Mouse (Mus musculus) kidney, postnatal 0 days (tissue): ENCODE measurements around the gene Rnf152. TPM values are rescaled to one million over a fixed set of nuclear protein-coding genes. Genes with fewer than 3 reads are reported as not detected.

Experiments used
- ATAC-seq: fragments of 200-750 bp; cut with Nextera tagmentation; replicated peaks from 2 replicates; pipeline ENCODE4 v1.8.0; 2017; ENCODE audit warnings: low read depth, moderate number of reproducible peaks, moderate TSS enrichment, moderate library complexity; ENCODE audit not compliant: low FRiP score
- DNase-seq: peaks from one replicate; pipeline ENCODE4 v3.0.0-alpha.2; 2016; ENCODE audit warnings: low spot score
- H3K27ac ChIP-seq: fragments of 300-500 bp; sonication (generic); 2 replicates; pipeline ENCODE4 v1.5.1; 2014; ENCODE audit warnings: mild to moderate bottlenecking
- H3K27me3 ChIP-seq: fragments of 300-500 bp; sonication (generic); 2 replicates; pipeline ENCODE4 v1.6.1; 2014; ENCODE audit warnings: low read length, mixed read lengths; ENCODE audit not compliant: insufficient read depth
- H3K36me3 ChIP-seq: fragments of 300-500 bp; sonication (generic); 2 replicates; pipeline ENCODE4 v1.6.1; 2014; ENCODE audit warnings: low read length, mixed read lengths; ENCODE audit not compliant: insufficient read depth
- H3K4me1 ChIP-seq: fragments of 300-500 bp; sonication (generic); replicated peaks from 2 replicates; pipeline ENCODE4 v1.6.1; 2014; ENCODE audit warnings: antibody characterized with exemption, low read length, mixed read lengths; ENCODE audit not compliant: insufficient read depth
- H3K4me2 ChIP-seq: fragments of 300-500 bp; sonication (generic); 2 replicates; pipeline ENCODE4 v1.6.1; 2014; ENCODE audit warnings: mild to moderate bottlenecking, low read length, moderate library complexity, mixed read lengths
- H3K4me3 ChIP-seq: fragments of 300-500 bp; sonication (generic); replicated peaks from 2 replicates; pipeline ENCODE4 v1.5.1; 2014; ENCODE audit warnings: low read depth, low read length
- H3K9ac ChIP-seq: fragments of 300-500 bp; sonication (generic); 2 replicates; pipeline ENCODE4 v1.6.1; 2014; ENCODE audit warnings: low read depth, low read length
- H3K9me3 ChIP-seq: fragments of 300-500 bp; sonication (generic); replicated peaks from 2 replicates; pipeline ENCODE4 v1.6.1; 2016; ENCODE audit warnings: low read length, inconsistent platforms, mixed read lengths
- CTCF ChIP-seq: IDR thresholded peaks from 2 replicates; pipeline ENCODE4 v1.5.1; 2016; ENCODE audit warnings: antibody characterized with exemption, low read depth, mild to moderate bottlenecking, moderate library complexity
- WGBS: fragments of 180-500 bp; shearing (Covaris S2); extraction: QIAGEN DNeasy Blood & Tissue Kit; methylation state at CpG from one replicate; pipeline ENCODE4 v1.1.7; 2014; 5-methylcytosine and 5-hydroxymethylcytosine counted together
- polyA plus RNA-seq: library from polyadenylated mRNA; unstranded; fragments of >200 nt; fragmentation: Nextera tagmentation; extraction: Ambion mirVana; gene quantifications from 2 replicates; pipeline ENCODE4 v1.2.1, GENCODE M21; 2015

The Rnf152 gene
- polyA plus RNA-seq, 1 experiment from 2014 or later: 2.0 TPM

DNA sequence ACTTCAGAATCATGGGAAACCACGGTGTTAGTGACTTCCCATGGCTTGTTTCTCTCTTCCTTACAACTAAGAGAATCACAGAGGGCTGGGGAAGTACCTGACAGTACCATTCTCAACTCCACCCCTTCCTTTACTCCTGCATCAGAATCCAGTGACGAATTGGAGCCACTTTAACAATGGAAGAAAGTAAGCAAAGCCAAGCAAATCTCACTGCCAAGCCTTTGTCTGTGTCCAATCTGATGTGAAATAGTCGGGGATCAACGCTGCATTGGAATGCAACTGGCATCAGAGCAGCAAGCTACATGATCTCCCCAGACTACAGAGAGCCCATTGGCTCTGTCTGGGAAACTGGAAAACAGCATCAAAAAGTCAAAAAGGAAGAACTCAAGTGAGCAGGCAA lies 31.9 kb downstream of the Rnf152 start:
- H3K36me3 ChIP-seq: no peaks in the 10 kb centered on the region
- no peak overlapping the region for H3K9ac ChIP-seq
- H3K27me3 ChIP-seq: no peaks in the 10 kb centered on the region
- H3K4me1 ChIP-seq: no peaks in the 10 kb centered on the region
- H3K27ac ChIP-seq: no peak overlapping the region
- no peak for TF ChIP-seq CTCF
- no peak overlapping the region for H3K4me3 ChIP-seq
- no peak overlapping the region for H3K4me2 ChIP-seq
- no peaks in the 10 kb centered on the region for H3K9me3 ChIP-seq
- no peak for DNase-seq
- 74% methylated on average over 4 of the region's 4 CpGs for WGBS
- no peak for ATAC-seq

DNA sequence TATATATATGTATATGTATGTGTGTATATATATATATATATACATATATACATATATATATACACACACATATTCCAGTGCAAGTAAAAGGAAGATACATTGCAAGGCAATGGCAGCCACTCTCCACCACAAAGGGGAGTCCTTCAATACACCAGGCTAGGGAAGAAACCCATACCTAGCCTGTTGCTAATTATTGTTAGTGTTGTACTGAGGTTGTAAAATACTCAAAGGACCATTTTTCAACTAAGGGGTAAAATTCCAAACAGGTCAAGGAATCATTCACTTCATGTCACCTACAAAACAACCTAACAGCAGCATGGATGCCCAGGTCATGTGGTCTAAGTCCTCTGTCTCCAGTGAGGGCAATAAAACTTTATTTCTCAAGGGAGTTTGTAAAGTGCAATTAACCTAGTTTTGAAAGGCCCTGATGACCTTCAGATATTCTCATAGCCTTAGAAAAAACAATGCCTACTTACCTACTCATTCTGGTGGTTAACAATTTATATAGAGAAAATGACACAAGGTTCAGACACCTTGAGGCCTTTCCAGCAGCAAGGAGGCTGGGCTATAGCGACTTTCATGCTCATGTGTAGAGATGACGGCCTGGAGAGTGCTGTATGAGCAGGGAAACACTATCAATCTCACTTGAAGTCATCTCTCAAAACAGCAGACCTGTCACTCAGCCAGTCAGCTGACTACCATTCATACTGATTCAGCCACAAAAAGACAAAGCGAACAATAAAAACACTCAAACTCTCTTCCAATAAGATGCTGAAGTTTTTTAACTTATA lies 42.3 kb downstream of the Rnf152 start:
- Histone ChIP-seq H3K36me3 (no peaks in the 10 kb centered on the region), H3K4me3 (no peak overlapping the region), H3K9ac (no peak overlapping the region), H3K9me3 (no peaks in the 10 kb centered on the region), H3K27ac (no peak overlapping the region), H3K27me3 (no peaks in the 10 kb centered on the region), H3K4me1 (no peaks in the 10 kb centered on the region), H3K4me2 (no peak overlapping the region)
- no peak for ATAC-seq
- no peak for TF ChIP-seq CTCF
- 64% methylated on average over 3 of the region's 3 CpGs for WGBS
- DNase-seq: no peak

- 75% methylated on average over 2 of the region's 2 CpGs for WGBS
- no peak overlapping the region for H3K27ac ChIP-seq
- no peak for ATAC-seq
Measured at GRCm38 (mm10) chr1:105312601-105312901, 44.0 kb downstream of the Rnf152 start.

DNA sequence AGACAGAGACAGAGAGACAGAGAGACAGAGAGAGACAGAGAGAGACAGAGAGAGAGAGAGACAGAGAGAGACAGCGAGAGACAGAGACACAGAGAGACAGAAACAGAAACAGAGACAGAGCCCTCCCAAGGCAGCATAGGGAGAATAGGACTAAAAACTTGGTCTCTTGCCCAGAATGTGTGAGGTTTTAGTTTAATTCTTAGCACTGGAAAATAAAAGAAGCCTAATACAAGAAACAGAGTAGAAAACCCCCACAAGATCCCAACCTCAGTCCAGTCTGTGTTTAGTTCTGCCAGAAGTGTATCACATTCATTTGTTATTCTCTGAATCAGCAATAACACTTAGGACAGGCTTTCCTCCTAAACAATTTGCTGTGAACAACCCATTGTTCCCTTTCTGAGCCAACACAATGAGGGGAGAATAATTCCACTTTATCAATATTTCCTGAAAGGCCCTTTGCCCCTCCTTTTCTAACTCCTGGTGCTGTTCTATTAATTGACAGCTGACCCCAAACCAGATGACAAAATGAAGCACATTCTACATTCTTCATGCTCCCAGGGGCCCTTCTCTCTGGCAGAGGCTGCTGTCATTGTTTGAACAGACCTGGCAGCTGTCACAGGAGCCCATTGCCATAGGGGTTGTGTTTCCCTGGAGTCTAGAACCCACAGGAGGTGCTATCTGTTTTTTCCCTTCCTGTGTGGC lies 44.5 kb downstream of the Rnf152 start:
- no peak overlapping the region for H3K27ac ChIP-seq
- H3K4me3 ChIP-seq: no peak overlapping the region
- H3K9me3 ChIP-seq: no peaks in the 10 kb centered on the region
- no peaks in the 10 kb centered on the region for H3K4me1 ChIP-seq
- H3K36me3 ChIP-seq: no peaks in the 10 kb centered on the region
- DNase-seq (peak; percentile 14), ATAC-seq (no peak)
- no peaks in the 10 kb centered on the region for H3K27me3 ChIP-seq
- 88% methylated on average over 1 of the region's 1 CpGs for WGBS
- no peak for TF ChIP-seq CTCF
- H3K4me2 ChIP-seq: no peak overlapping the region
- H3K9ac ChIP-seq: no peak overlapping the region

More at GRCm38 (mm10) chr1:105312601-105312901, 44.0 kb downstream of the Rnf152 start:
- Histone ChIP-seq H3K27me3 (no peaks in the 10 kb centered on the region), H3K36me3 (no peaks in the 10 kb centered on the region), H3K4me3 (no peak overlapping the region), H3K9me3 (no peaks in the 10 kb centered on the region), H3K4me1 (no peaks in the 10 kb centered on the region), H3K4me2 (no peak overlapping the region), H3K9ac (no peak overlapping the region)
- no peak for TF ChIP-seq CTCF
- DNase-seq: no peak

DNA sequence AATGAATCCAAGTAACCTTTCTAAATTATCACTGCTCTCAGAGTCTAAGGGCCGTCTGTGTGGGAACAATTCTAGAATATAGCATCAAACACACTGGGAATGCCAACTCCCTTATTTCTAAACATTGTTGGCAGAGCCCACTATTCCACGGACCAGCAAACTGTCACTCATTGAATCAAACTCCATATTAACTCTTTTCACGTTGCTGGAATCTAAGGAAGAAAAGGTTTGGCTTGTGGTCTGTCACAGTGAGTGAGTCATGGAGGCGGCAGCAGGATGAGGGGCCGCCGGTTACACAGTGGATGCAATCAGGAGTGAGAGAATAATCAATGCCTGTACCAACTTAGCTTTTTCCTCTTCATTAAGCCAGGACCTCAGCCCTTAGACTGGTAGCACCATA lies 54.3 kb downstream of the Rnf152 start:
- no peak overlapping the region for H3K27ac ChIP-seq
- H3K9ac ChIP-seq: no peak overlapping the region
- TF ChIP-seq CTCF: no peak
- no peaks in the 10 kb centered on the region for H3K36me3 ChIP-seq
- no peak overlapping the region for H3K4me3 ChIP-seq
- H3K4me1 ChIP-seq: no peaks in the 10 kb centered on the region
- DNase-seq (no peak), ATAC-seq (no peak)
- no peaks in the 10 kb centered on the region for H3K9me3 ChIP-seq
- no peaks in the 10 kb centered on the region for H3K27me3 ChIP-seq
- WGBS: 63% methylated on average over 6 of the region's 6 CpGs
- H3K4me2 ChIP-seq: no peak overlapping the region

- no peaks in the 10 kb centered on the region for H3K9me3 ChIP-seq
- 83% methylated on average over 9 of the region's 9 CpGs for WGBS
- H3K27ac ChIP-seq: no peak overlapping the region
- no peak overlapping the region for H3K4me2 ChIP-seq
- H3K4me3 ChIP-seq: no peak overlapping the region
- no peak for TF ChIP-seq CTCF
- no peak overlapping the region for H3K9ac ChIP-seq
- H3K36me3 ChIP-seq: no peaks in the 10 kb centered on the region
- H3K27me3 ChIP-seq: no peaks in the 10 kb centered on the region
- ATAC-seq (no peak), DNase-seq (no peak)
- no peaks in the 10 kb centered on the region for H3K4me1 ChIP-seq
Measured at GRCm38 (mm10) chr1:105301764-105302163, 54.7 kb downstream of the Rnf152 start.

GRCm38 (mm10) chr1:105291859-105292258 lies 64.7 kb downstream of the Rnf152 start:
- no peak for ATAC-seq
- Histone ChIP-seq H3K4me3 (no peak overlapping the region), H3K9ac (no peak overlapping the region), H3K4me2 (no peak overlapping the region), H3K27me3 (no peaks in the 10 kb centered on the region), H3K36me3 (no peaks in the 10 kb centered on the region), H3K27ac (no peak overlapping the region), H3K4me1 (no peaks in the 10 kb centered on the region), H3K9me3 (no peaks in the 10 kb centered on the region)
- no peak for TF ChIP-seq CTCF
- no peak for DNase-seq
- WGBS: 73% methylated on average over 2 of the region's 2 CpGs
